Mouse (Mus musculus) thymus, adult 2 months (tissue): ENCODE data around the gene Kcnip3. TPM values are rescaled to one million over a fixed set of nuclear protein-coding genes. Genes with fewer than 3 reads are reported as not detected.

Source experiments
- DNase-seq: peaks from one replicate; pipeline ENCODE4 v3.0.0; 2021
- H3K27ac ChIP-seq: fragments of 200-500 bp; 2 replicates; pipeline ENCODE4 v1.5.1; 2012; ENCODE audit warnings: low read length, control low read depth; ENCODE audit not compliant: control insufficient read depth, insufficient read depth
- H3K27me3 ChIP-seq: fragments of 200-500 bp; 2 replicates; pipeline ENCODE4 v1.6.1; 2012; ENCODE audit warnings: mild to moderate bottlenecking, low read length, moderate library complexity, mixed read lengths; ENCODE audit not compliant: control insufficient read depth, insufficient read depth
- H3K36me3 ChIP-seq: fragments of 200-500 bp; 2 replicates; pipeline ENCODE4 v1.6.1; 2012; ENCODE audit warnings: mild to moderate bottlenecking, low read length, moderate library complexity; ENCODE audit not compliant: control insufficient read depth, insufficient read depth
- H3K4me1 ChIP-seq: fragments of 200-500 bp; replicated peaks from 2 replicates; pipeline ENCODE4 v1.6.1; 2012; ENCODE audit warnings: low read length; ENCODE audit not compliant: control insufficient read depth, insufficient read depth
- H3K4me3 ChIP-seq: fragments of 200-500 bp; 2 replicates; pipeline ENCODE4 v1.5.1; 2012; ENCODE audit warnings: mild to moderate bottlenecking, low read length, control low read depth, moderate library complexity; ENCODE audit not compliant: control insufficient read depth, insufficient read depth
- CTCF ChIP-seq: fragments of 200-500 bp; IDR thresholded peaks from 2 replicates; pipeline ENCODE4 v1.5.1; 2012; ENCODE audit warnings: mild to moderate bottlenecking, control low read depth, low read length, moderate library complexity, borderline replicate concordance; ENCODE audit not compliant: control insufficient read depth, poor library complexity, insufficient read depth; ENCODE audit errors: extremely low read depth
- POLR2A ChIP-seq: fragments of 200-500 bp; IDR thresholded peaks from 2 replicates; pipeline ENCODE4 v1.6.1; 2012; ENCODE audit warnings: mild to moderate bottlenecking, low read length, control low read depth, moderate library complexity; ENCODE audit not compliant: control insufficient read depth, poor library complexity, insufficient read depth; ENCODE audit errors: extremely low read depth
- WGBS: fragments of 180-500 bp; shearing (Covaris S2); methylation state at CpG from one replicate; pipeline ENCODE4 v1.1.7; 2018; 5-methylcytosine and 5-hydroxymethylcytosine counted together
- polyA plus RNA-seq: library from polyadenylated mRNA; depleted of rRNA; stranded (reverse); fragments of >200 nt; gene quantifications from 2 replicates; pipeline ENCODE4 v1.2.3, GENCODE M21; 2012; rRNA removed

Kcnip3 gene
- polyA plus RNA-seq, 1 experiment: 4.7 TPM

DNA sequence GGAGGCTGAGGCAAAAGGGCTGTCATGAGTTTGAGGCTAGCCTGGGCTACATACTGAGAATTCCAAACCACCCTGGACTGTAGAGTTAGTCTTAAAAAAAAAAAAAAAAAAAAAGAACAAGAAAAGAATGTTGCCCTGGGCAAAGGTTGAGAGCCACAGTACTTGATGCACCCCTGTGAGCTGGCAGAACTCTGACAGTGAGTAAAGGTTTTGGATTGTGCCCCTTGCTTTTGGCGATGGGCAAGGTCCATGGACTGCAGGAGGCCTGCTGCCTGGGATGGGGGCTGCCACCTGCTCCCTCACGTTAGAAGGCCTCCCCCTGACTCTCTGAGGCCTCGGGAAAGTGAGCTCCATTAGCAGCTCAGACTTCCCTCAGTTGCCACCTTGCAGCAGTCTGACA is 105.2 kb downstream of the Kcnip3 start:
- H3K4me3 ChIP-seq: no peak overlapping the region
- no peaks in the 10 kb centered on the region for H3K27me3 ChIP-seq
- 65% methylated on average over 3 of the region's 3 CpGs for WGBS
- no peaks in the 10 kb centered on the region for H3K4me1 ChIP-seq
- H3K36me3 ChIP-seq: no peaks in the 10 kb centered on the region
- no peak for TF ChIP-seq CTCF
- TF ChIP-seq POLR2A: no peak
- DNase-seq: no peak
- H3K27ac ChIP-seq: no peak overlapping the region

DNA sequence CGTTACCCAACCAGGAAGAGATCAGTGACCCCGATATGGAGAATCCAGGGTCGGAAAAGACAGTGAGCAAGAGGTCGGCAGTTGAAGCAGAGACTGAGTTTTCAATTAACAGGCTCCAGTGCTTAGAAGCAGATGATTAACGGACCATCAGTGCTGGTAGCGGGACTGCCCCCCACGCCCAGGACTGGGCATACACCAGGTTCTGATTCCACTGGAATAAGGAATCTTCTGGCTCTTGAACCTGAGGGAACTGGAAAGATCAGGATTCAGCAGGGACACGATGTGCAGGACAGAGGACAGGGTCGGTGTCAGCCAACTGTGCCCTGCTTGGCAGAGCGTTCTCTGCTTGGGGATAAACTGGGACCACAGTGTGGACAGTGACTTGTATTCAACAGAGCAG is 106.1 kb downstream of the Kcnip3 start:
- no peaks in the 10 kb centered on the region for H3K27me3 ChIP-seq
- 86% methylated on average over 10 of the region's 10 CpGs for WGBS
- TF ChIP-seq CTCF (no peak), POLR2A (no peak)
- no peaks in the 10 kb centered on the region for H3K4me1 ChIP-seq
- no peak overlapping the region for H3K27ac ChIP-seq
- H3K36me3 ChIP-seq: no peaks in the 10 kb centered on the region
- DNase-seq: no peak
- no peak overlapping the region for H3K4me3 ChIP-seq

DNA sequence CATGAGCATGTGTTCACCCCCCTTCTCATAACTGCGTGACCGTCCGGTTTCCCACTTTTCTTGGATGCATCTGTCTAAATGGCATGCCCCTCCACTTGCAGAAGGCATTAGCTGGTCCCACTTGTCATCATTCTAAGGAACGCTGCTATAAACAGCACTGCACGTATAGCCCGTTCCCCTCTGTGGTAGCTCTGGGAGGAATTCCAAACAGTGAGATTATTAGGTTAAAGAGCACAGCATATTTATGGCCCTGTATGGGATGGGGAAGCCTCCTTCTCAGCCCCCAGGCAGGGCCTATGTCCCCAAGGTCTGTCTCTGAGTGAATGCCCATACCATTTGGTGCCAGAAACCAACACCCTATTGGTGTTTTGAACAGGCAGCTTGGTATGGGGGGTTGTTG is 110.8 kb downstream of the Kcnip3 start:
- Histone ChIP-seq H3K36me3 (no peaks in the 10 kb centered on the region), H3K27ac (no peak overlapping the region), H3K4me1 (no peaks in the 10 kb centered on the region), H3K4me3 (no peak overlapping the region), H3K27me3 (no peaks in the 10 kb centered on the region)
- TF ChIP-seq POLR2A: no peak
- TF ChIP-seq CTCF: no peak
- 97% methylated on average over 6 of the region's 6 CpGs for WGBS
- DNase-seq: no peak

Other genes with a start within 250 kb of the Kcnip3 start
- 163 and 212 TPM in 2 replicates for gene Dusp2, start 185.9 kb downstream of the Kcnip3 start, polyA plus RNA-seq
- 0.20 and 0.31 TPM in 2 replicates for gene Astl, start 183.5 kb downstream of the Kcnip3 start, polyA plus RNA-seq
- gene Adra2b, start 158.9 kb downstream of the Kcnip3 start, polyA plus RNA-seq: 0.13 and 0.20 TPM in 2 replicates
- gene Gpat2, start 96.9 kb downstream of the Kcnip3 start, polyA plus RNA-seq: 0.31 and 0.85 TPM in 2 replicates
- 13.4 and 17.0 TPM in 2 replicates for gene Fahd2a, start 77.5 kb downstream of the Kcnip3 start, polyA plus RNA-seq
- 4.8 and 5.5 TPM in 2 replicates for gene Prom2, start 19.4 kb upstream of the Kcnip3 start, polyA plus RNA-seq
- 2.3 and 3.2 TPM in 2 replicates for gene Zfp661, start 65.0 kb upstream of the Kcnip3 start, polyA plus RNA-seq
- gene Mrps5, start 65.1 kb upstream of the Kcnip3 start, polyA plus RNA-seq: 84.0 and 91.9 TPM in 2 replicates
- 0.37 and 1.2 TPM in 2 replicates for gene Mal, start 134.6 kb upstream of the Kcnip3 start, polyA plus RNA-seq
- 7.4 and 8.1 TPM in 2 replicates for gene Mall, start 207.8 kb upstream of the Kcnip3 start, polyA plus RNA-seq